Mouse (Mus musculus): ENCODE data around the gene Zic1. TPM values are rescaled to one million over a fixed set of nuclear protein-coding genes. Genes with fewer than 3 reads are reported as not detected.

Zic1 gene
- polyA plus RNA-seq, 1 experiment from 2014 or later = not detected

GRCm38 (mm10) chr9:91395066-91395772 lies 29.6 kb upstream of the Zic1 start:
- H3K27ac ChIP-seq (replicated peaks) = no peak overlapping the region
- no peaks in the 10 kb centered on the region for H3K4me1 ChIP-seq (replicated peaks; ENCODE audit: control insufficient read depth, insufficient read depth)
- no peak overlapping the region for H3K4me3 ChIP-seq (ENCODE audit: low read depth, low read length)
- no peak for TF ChIP-seq CTCF (IDR thresholded peaks at IDR 0.05; ENCODE audit: low read depth)
- no peak for TF ChIP-seq EP300 (optimal IDR thresholded peaks at IDR 0.05)
- ATAC-seq (ENCODE audit: low FRiP score, low TSS enrichment) = no peak
- DNase-seq (ENCODE audit: low spot score) = no peak
- H3K9me3 ChIP-seq (ENCODE audit: control insufficient read depth, low read length) = no peaks in the 10 kb centered on the region
- no peaks in the 10 kb centered on the region for H3K36me3 ChIP-seq (ENCODE audit: control insufficient read depth, insufficient read depth, low read length)
- 11% methylated on average over 14 of the region's 14 CpGs for WGBS
- H3K9ac ChIP-seq (ENCODE audit: low read length) = no peak overlapping the region
- H3K27me3 ChIP-seq (ENCODE audit: control insufficient read depth, insufficient read depth, low read length) = peaks cover 15% of the 10 kb centered on the region; the same call in 1 of the 2 replicates
- no peak overlapping the region for H3K4me2 ChIP-seq (replicated peaks; ENCODE audit: low read depth)

GRCm38 (mm10) chr9:91394211-91394646 lies 28.6 kb upstream of the Zic1 start:
- no peaks in the 10 kb centered on the region for H3K4me1 ChIP-seq (replicated peaks; ENCODE audit: control insufficient read depth, insufficient read depth)
- ATAC-seq (ENCODE audit: low FRiP score, low TSS enrichment) = no peak
- WGBS = 2% methylated on average over 14 of the region's 14 CpGs

DNA sequence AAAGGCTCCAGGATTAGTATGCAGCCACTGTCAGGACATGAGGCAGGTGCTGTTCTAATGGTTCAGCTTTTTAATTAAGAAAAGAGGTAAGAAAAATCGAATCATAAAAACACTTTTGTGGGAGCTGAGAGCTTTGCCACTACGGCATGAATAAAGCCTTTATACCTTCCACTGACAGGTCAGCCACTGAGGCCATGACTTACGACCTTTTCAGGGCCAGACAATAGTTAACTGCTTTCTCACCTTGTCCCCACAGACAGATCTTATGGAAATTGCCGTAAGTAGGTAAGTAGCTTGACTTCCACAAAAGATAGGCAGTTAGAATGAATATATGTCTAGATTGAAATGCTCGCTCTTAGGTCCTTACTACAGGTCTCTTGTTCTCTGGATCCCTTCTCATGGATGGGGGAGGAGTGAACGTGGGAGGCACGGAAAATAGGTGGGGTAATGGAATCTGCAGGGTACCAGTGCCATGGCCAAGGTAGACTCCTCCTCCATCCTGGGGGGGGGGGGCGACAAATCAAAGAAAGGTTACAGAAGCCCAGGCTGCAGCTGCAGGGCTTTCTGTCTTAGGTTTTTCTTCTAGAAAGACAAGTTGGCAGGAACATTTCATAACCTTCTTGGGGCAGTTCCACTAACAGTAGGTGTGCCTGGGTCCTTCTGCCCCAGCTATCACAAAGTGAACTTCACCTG lies 27.9 kb upstream of the Zic1 start:
- Histone ChIP-seq H3K27ac (replicated peaks) (no peak overlapping the region), H3K4me1 (replicated peaks; ENCODE audit: control insufficient read depth, insufficient read depth) (no peaks in the 10 kb centered on the region), H3K27me3 (ENCODE audit: control insufficient read depth, insufficient read depth, low read length) (peaks cover 22% of the 10 kb centered on the region), H3K9ac (ENCODE audit: low read length) (no peak overlapping the region), H3K4me2 (replicated peaks; ENCODE audit: low read depth) (no peak overlapping the region), H3K4me3 (ENCODE audit: low read depth, low read length) (no peak overlapping the region), H3K9me3 (ENCODE audit: control insufficient read depth, low read length) (no peaks in the 10 kb centered on the region), H3K36me3 (ENCODE audit: control insufficient read depth, insufficient read depth, low read length) (no peaks in the 10 kb centered on the region)
- ATAC-seq (ENCODE audit: low FRiP score, low TSS enrichment) (no peak), DNase-seq (ENCODE audit: low spot score) (no peak)
- TF ChIP-seq EP300 (optimal IDR thresholded peaks at IDR 0.05) (no peak), CTCF (IDR thresholded peaks at IDR 0.05; ENCODE audit: low read depth) (no peak)
- 4% methylated on average over 7 of the region's 8 CpGs for WGBS

More at GRCm38 (mm10) chr9:91394211-91394646, 28.6 kb upstream of the Zic1 start:
- no peaks in the 10 kb centered on the region for H3K36me3 ChIP-seq (ENCODE audit: control insufficient read depth, insufficient read depth, low read length)
- no peak overlapping the region for H3K9ac ChIP-seq (ENCODE audit: low read length)
- no peak overlapping the region for H3K27ac ChIP-seq (replicated peaks)
- TF ChIP-seq CTCF (IDR thresholded peaks at IDR 0.05; ENCODE audit: low read depth) = no peak
- no peak for TF ChIP-seq EP300 (optimal IDR thresholded peaks at IDR 0.05)
- H3K27me3 ChIP-seq (ENCODE audit: control insufficient read depth, insufficient read depth, low read length) = peaks cover 22% of the 10 kb centered on the region
- no peak overlapping the region for H3K4me3 ChIP-seq (ENCODE audit: low read depth, low read length)
- H3K9me3 ChIP-seq (ENCODE audit: control insufficient read depth, low read length) = no peaks in the 10 kb centered on the region
- H3K4me2 ChIP-seq (replicated peaks; ENCODE audit: low read depth) = no peak overlapping the region
- DNase-seq (ENCODE audit: low spot score) = no peak

GRCm38 (mm10) chr9:91388173-91388572 lies 22.6 kb upstream of the Zic1 start:
- ATAC-seq (ENCODE audit: low FRiP score, low TSS enrichment) = no peak
- Histone ChIP-seq H3K27me3 (ENCODE audit: control insufficient read depth, insufficient read depth, low read length) (peaks cover 41% of the 10 kb centered on the region), H3K4me3 (ENCODE audit: low read depth, low read length) (no peak overlapping the region), H3K4me1 (replicated peaks; ENCODE audit: control insufficient read depth, insufficient read depth) (no peaks in the 10 kb centered on the region), H3K9me3 (ENCODE audit: control insufficient read depth, low read length) (no peaks in the 10 kb centered on the region), H3K4me2 (replicated peaks; ENCODE audit: low read depth) (no peak overlapping the region), H3K36me3 (ENCODE audit: control insufficient read depth, insufficient read depth, low read length) (no peaks in the 10 kb centered on the region), H3K27ac (replicated peaks) (no peak overlapping the region), H3K9ac (ENCODE audit: low read length) (no peak overlapping the region)
- no peak for DNase-seq (ENCODE audit: low spot score)
- TF ChIP-seq CTCF (IDR thresholded peaks at IDR 0.05; ENCODE audit: low read depth) (no peak), EP300 (optimal IDR thresholded peaks at IDR 0.05) (no peak)
- 3% methylated on average over 4 of the region's 4 CpGs for WGBS

GRCm38 (mm10) chr9:91387740-91388080 lies 22.1 kb upstream of the Zic1 start:
- H3K4me2 ChIP-seq (replicated peaks; ENCODE audit: low read depth) = no peak overlapping the region
- H3K27ac ChIP-seq (replicated peaks) = no peak overlapping the region
- ATAC-seq (ENCODE audit: low FRiP score, low TSS enrichment) = no peak
- 2% methylated on average over 5 of the region's 5 CpGs for WGBS
- no peak for DNase-seq (ENCODE audit: low spot score)
- no peaks in the 10 kb centered on the region for H3K36me3 ChIP-seq (ENCODE audit: control insufficient read depth, insufficient read depth, low read length)
- H3K9ac ChIP-seq (ENCODE audit: low read length) = no peak overlapping the region
- no peaks in the 10 kb centered on the region for H3K4me1 ChIP-seq (replicated peaks; ENCODE audit: control insufficient read depth, insufficient read depth)
- H3K9me3 ChIP-seq (ENCODE audit: control insufficient read depth, low read length) = no peaks in the 10 kb centered on the region
- H3K4me3 ChIP-seq (ENCODE audit: low read depth, low read length) = no peak overlapping the region
- H3K27me3 ChIP-seq (ENCODE audit: control insufficient read depth, insufficient read depth, low read length) = peaks cover 43% of the 10 kb centered on the region
- no peak for TF ChIP-seq EP300 (optimal IDR thresholded peaks at IDR 0.05)
- no peak for TF ChIP-seq CTCF (IDR thresholded peaks at IDR 0.05; ENCODE audit: low read depth)

Data from stomach, postnatal 0 days (tissue).